Mouse (Mus musculus): Measurements from ENCODE around the gene Ror2. TPM values are rescaled to one million over a fixed set of nuclear protein-coding genes. Genes with fewer than 3 reads are reported as not detected.
"Not testable (repeated sequence)": the region's sequence is repeated elsewhere in the genome, so short reads cannot be mapped to it uniquely, and the experiment has no call there.

Gene Ror2
- 1 to 10 TPM; 1.4 to 1.8 TPM for total RNA-seq (2021)
- long read RNA-seq, experiment 1, partial matches to known transcripts, result 0 of 2 reads
- long read RNA-seq, experiment 1, other reads (novel, unspliced or antisense), result 1 of 2 reads
- long read RNA-seq, experiment 2, partial matches to known transcripts, result 1 of 2 reads
- long read RNA-seq, experiment 2, other reads (novel, unspliced or antisense), result 0 of 2 reads

DNA sequence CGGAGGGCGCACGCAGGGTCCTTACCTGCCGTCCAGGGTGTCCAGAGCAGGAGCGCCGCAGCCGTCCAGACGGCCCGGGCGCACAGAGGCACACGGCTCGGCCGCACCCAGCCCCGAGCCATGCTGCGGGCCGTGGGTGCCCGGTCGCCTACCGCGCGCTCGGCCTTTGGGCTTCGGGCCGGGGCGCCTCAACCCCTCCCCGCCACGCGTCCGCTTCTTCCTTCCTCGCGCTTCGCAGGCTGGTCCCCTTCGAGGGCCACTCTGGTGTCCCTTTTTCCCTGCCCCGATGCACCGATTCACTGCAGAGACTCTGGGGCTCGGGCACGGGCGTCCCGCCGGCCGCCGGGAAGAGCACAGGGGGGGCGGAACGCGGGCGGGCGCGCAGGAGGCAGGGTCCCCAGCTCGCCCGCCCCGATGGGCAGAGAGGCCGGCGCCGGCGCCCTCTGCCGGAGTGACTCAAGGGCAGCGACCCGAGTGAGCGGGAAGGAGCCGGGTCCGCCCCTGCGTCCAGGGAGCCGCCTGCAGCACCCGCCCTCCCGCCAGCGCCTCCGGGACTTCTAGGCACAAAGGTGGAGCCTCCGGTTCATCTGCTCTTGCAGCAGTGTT, at the start of gene Ror2:
Gene Ror2, minus strand, starts transcription at position 369 of the 606 bp plus-strand sequence.
- DNase-seq (ENCODE audit: low spot score in 2 of 2), result no peak

DNA sequence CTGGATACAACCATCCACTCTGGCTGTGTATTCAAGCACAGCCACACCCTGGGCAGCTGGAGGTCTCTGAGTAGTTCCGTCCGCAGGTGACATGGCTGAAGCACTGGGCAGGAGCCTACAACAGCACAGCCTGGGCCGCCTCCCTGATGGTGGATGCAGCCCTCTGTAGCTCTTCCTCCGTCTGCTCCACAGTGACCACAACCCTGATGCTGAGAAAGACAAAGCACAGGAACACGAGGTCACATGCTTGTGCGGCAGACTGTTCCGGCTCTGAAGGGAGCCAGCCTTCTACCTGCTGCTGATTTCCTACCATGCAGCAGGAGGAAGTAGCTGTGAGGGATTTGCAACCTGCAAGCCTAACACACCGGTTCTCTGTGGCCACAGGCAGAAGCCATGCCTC, 47.8 kb upstream of the Ror2 start:
- DNase-seq (ENCODE audit: low spot score in 2 of 2), result no peak

DNA sequence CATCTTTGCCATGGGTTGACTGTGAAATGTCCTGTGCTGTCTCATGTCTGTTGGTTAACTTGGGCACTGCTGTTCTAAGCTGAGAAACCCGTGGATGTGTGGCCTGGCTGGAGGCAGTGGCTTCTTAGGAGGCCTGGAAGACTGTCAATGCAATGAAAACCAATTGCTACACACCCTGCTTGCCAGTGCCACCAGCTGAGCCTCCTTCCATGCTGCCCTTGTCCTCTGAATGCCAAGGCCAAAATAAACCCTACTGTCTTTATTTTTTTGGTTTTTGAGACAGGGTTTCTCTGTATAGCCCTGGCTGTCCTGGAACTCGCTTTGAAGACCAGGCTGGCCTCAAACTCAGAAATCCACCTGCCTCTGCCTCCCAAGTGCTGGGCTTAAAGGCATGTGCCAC, 44.3 kb upstream of the Ror2 start:
- DNase-seq (ENCODE audit: low spot score in 2 of 2), result no peak

DNA sequence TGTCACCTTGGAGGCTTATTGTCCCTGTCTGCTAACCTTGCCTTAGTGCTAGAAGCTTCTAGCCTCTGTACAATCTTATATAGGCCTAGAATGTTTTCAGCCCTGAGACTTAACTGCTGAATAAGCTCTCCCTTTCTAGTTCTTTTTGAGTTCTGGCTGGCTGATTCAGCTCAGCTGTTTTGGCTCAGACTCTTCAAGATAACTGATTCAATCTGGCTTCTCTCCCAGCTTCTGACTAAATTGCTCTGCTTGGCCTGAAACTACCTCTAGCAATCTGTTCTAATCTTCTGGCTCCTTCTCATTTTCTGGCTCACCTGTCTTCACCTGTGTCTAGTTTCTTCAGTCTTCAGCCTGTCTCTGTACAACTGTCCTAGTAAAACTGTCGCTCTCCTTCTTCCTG, 39.6 kb upstream of the Ror2 start:
- no peak for DNase-seq (ENCODE audit: low spot score in 2 of 2)

DNA sequence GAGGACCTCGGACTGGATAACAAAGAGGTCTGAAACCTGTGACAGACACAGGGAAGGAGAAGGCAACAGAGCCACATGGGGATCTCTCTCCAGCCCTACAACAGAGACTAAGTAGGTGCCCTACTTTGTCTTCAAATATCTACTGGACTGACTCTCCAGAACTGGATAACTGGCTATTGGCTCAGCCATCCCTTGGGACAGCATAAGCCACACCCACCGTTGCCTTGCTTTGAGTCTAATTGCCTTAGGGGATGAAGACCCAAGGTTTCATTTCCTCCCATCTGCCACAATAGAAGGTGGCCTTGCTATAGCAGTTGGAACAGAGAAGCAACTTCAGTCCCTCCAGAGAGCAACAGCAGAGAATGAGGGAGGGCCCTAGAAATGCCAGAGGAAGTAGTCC, 37.7 kb upstream of the Ror2 start:
- DNase-seq (ENCODE audit: low spot score in 2 of 2), result no peak

DNA sequence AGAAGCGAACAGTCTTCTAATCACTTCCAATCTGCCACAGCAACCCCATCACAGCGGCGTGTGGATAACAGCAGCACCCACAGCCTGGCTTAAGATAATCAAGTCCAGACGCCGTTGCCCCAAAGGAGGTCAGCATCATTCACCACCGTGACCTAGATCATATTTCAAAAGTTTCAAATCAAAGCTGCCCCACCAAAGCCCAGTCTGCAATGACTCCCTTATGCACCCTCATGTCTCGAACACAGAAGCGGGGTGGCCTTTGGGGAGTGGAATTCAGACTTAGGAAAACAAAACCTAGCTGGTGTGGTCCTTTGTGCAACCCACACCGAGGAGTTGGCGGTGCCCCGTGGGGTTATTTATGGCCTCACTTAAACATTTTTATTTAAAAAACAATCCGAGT, 35.0 kb upstream of the Ror2 start:
- DNase-seq (ENCODE audit: low spot score in 2 of 2), result no peak

DNA sequence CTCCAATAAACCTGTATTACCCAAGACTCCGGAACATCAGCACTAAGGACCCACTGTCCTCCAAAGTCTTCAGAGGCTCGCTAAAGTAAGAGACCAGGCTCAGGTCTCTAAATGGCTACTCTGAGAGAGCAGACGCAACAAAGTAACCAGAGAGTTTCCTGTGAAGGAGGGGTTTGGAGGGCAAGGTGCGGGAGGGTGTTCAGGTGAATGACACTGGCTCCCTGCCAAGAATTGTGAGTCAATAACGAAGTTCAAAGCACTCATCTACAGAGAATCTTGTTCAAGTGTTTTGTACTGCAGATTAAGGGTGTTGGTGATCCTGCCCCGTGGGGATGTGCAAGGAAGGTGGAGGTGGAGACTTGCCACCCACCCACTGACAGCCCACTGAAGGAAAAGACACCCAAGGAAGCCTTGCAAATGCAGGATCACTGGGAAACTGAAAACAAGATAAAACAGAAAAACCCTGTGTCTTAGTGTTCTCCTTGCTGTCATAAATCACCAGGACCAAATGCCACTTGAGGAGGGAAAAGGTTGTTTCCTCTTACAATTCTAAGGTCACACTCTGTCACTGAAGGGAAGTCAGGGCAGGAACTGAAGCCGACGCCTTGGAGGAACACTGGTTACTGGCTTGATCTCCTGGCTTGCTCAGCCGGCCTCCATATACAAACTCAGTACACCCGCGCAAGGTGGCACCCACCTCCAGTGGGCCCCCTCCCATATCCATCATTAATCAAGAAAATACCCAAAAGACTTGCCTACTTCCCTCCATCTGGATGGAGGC, 30.8 kb upstream of the Ror2 start:
- no peak for DNase-seq (ENCODE audit: low spot score in 2 of 2)

DNA sequence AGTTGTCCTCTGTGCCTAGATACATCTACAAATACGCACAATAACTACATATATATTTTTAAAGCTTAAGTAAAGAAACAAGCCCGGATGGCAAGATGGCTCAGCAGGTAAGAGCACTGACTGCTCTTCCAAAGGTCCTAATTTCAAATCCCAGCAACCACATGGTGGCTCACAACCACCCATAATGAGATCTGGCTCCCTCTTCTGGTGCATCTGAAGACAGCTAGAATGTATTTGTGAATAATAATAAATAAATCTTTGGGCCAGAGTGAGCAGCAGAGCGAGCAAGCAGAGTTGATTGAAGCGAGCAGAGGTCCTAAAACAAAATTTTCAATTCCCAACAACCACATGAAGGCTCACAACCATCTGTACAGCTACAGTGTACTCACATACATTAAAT, 29.8 kb upstream of the Ror2 start:
- DNase-seq (ENCODE audit: low spot score in 2 of 2), result not testable (repeated sequence)

DNA sequence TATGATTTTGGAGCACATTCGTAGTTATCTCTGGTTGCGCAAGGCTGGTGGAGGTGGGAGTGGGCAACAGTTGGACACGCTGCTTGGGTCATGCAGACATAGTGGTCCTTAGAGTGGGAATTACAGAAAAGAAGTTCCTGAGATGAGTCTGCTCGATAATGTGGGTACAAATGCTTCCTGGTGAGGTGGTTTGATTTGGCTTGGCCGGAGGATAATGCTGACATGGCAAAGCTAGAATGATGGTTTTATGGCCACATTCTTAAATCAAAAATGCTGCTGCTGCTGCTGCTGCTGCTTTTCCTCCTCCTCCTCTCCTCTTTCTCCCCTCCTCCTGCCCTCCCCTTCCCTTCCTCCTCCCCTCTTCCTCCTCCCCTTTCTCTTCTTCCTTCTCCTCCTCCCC, 24.5 kb upstream of the Ror2 start:
- no peak for DNase-seq (ENCODE audit: low spot score in 2 of 2)

DNA sequence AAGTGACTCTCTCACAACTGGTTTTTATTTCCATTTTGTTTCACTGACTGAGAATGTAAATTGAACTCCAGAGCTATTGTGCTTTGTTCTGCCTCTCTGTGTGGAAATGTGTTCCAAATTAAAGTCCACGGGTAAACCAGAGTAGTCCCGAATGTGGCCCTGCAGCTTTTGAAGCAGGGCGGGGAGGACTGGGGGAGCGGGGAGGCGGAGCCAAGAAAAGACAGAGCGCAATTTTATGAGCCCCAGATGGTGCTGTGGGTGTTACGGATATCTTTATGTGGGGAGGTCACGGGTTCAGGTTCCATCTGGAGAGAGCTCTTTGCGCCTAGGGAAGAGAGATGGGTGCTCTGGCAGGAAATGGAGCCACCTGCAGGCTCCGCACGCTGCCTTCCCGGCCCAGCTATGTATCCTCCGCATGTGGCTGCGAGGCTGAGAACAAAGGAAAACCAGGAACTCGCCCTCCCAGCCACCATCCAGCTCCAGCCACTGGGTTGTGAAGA, 23.8 kb upstream of the Ror2 start:
- DNase-seq (ENCODE audit: low spot score in 2 of 2), result peak in 1 of 2 experiments; percentile 30

DNA sequence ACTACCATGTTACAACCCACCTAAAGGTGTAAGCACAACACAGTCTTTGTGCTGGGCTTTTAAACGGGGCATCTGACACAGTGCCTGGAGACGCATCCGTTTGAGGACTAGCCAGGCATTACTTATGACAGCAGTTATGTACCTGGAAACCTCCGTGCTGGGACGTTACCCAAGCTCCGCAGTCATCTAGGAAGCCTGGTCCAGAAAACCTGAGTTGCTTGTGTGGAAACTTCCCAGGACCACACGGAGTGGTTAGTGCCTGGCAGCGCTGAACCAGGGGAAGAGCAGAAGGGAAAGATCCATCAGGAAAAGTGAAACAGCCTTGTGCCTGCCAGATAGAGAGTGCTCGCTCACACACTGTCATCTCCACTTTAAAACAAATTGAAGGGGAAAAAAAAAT, 23.2 kb upstream of the Ror2 start:
- DNase-seq (ENCODE audit: low spot score in 2 of 2), result no peak

DNA sequence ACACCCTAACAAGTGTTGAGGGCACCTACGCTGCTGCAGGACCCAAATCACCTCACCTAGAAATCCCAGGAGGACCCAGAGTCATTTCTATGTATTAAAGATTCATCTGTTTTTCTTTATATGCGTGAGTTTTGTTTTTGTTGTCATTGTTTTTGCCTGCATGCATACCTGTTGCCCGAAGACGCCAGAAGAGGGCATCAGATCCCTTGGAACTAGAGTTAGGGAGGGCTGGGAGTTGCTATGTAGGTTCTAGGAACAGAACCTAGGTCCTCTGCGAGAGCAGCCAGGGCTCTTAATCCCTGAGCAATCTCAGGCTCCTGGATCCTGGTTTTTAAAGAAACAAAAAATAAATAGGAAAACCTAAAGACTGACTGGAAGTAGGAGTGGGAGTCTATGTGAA, 20.9 kb upstream of the Ror2 start:
- no peak for DNase-seq (ENCODE audit: low spot score in 2 of 2)

DNA sequence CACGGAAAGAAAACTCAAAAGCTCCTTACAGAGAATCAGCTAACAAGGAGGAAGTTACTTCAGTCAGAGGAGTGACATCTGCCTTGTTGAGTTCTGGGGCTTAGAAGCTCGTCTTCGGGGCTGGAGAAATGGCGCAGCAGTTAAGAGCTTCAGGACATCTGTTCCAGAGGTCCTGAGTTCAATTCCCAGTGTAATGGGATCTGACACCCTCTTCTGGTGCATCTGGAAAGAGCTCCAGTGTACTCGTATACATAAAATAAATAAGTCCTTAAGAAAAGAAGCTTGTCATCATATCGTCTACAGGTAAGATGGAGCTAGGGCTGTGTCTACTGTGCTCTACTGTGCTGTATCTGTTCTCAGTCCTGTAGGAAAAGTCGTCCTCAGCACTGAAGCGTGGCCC, 19.3 kb upstream of the Ror2 start:
- no peak for DNase-seq (ENCODE audit: low spot score in 2 of 2)

DNA sequence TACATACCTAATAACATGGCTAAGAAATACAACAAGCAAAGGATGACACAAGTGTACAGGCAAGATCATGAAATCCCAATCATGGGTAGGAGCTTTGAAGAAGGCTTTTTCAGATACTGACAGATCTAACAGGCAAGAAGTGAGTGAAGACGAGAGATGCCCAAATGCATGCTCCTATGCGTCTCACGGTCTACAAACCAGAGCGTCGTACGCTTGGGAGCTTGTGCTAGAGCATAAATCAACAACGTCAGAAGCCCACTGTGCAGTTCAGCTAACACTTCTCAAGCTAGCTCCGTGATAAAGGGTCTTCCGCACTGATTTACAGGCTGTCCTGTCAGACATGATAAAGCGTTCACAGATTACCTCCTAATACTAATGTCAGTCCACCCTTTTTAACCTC, 16.8 kb upstream of the Ror2 start:
- DNase-seq (ENCODE audit: low spot score in 2 of 2), result no peak

DNA sequence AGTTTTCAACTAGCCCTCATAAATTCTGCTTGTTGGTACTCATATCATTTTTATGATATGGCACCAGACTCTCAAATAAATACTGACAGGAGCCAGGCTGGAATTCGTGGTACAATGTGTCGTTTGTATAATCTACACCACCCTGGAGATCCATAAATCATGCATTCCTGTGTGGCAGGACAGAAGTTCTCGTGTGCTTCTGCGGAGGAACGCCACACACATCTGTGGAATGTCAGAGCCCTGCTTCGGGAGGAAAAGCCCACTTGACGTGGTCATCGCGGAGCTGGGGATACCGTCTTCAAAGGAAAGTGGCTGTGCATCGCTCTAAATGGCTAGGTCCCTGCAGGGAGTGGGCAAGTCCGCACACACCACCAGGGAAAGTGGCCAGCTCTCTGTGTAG, 7.1 kb upstream of the Ror2 start:
- no peak for DNase-seq (ENCODE audit: low spot score in 2 of 2)

DNA sequence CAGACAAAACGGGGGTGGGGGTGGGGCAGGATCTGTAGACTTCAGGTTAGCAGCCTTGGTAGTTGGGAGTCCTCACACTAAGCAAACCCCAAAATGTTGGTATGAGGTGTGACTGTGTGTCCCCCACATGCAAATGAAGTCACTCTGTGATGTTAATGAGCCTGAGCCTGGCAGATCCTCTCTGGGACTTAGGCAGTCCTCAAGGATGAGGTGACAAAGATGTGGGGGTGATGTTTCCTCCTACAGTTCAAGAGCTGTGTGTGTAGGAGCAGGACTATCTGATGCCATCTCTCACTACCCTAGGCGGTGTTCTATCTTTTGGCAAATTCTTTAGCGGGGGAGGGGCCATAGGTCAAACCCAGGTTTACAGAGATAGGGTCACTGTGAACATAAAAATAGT, 6.3 kb upstream of the Ror2 start:
- no peak for DNase-seq (ENCODE audit: low spot score in 2 of 2)

DNA sequence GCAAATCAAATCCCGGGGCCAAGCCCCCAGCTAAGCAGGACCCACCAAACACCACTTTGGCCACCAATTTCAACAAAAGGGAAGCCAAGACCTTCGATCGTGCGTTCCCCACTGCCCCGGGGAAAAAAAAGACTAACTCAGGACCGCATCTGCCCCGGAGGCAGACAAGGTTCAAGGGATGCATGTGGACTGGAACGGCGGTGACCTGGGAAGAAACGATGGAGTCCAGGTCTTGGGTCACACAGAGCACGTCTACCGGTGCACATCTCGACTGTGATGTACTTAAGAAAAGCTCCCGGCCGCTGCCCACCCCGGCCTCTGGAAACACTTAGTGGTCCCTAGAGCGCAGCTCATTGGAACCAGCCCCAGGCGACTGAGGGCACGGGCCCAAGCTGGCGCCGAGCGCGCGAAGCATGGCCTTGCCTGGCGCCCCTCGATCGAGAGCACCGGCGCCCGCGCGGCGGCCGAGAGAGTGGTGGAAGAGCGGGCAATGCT, 616 bp downstream of the Ror2 start:
- no peak for DNase-seq (ENCODE audit: low spot score in 2 of 2)

DNA sequence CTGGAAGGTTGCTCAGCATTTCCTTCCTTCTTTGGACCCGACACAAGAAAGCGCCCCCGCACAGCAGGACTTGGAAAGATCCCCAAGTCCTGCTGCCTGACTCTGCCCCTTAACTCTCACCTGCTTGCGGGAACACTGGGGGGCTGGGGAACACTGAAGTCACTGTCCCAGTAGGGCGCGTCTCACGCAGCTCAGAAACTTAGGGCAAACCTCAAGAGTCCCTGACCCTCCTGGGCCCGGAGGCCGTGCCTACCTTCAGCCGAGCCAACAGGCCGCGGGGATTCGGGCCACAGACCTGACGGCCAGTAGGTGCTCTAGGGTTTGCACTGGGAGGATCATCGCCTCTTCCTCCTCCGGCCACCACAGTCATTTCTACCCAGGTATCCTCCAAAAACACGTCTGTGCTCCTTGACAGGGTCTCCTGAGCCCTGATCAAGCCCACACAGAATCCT, 1.2 kb downstream of the Ror2 start:
- no peak for DNase-seq (ENCODE audit: low spot score in 2 of 2)

DNA sequence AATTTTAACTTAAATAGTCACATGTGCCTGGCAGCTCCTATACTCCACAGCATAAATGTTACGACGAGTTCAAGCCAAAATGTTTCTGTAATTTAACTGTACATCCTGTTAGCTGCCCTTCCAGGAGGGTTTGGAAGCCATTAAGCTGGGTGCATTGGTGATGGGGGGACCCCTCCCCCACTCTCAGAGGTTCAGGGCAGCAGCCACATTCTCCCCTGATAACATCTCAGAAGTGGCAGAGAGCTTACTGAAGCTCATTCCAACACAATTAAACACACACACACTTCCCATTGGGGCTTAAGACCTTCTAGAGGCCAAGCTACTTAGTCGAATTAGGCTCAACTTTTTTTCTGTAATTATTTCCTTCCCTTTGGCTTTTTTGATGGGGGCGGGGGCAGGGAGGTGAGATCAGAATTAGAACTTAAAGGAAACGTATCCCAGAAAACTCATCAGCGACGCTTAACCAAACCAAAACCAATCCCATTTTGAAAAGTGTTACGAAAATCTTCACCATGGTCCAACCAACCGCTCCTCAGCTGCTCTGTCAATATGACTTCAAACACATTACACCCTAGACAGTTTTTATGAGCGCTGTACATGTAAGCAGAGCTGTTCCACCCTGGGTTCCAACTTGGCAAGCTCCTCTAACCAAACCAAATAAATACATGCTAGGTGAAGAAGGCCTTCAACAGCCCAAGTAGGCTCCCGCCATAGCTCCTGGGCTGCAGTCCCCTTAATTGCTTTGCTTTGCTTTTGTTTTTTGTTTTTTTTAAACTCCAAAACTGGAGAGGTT, 4.1 kb downstream of the Ror2 start:
- no peak for DNase-seq (ENCODE audit: low spot score in 2 of 2)

DNA sequence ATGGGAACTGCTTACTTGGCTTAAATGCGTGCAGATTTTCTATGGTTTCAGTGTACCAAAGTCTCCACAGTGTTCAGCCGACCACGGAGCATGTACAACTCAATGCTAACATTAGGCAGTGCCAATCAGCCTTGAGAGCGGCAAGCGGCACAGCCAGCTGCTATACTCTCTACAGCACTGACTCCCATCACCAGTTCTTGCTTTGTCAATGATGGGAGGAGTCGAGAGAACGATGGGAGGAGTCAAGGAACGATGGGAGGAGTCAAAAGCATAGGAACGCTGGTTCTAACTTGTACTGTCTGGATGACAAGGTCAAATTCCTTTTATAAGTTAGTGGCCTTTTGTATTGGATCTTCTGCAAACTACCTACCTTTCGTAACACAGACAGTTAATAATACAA, 7.0 kb downstream of the Ror2 start:
- DNase-seq (ENCODE audit: low spot score in 2 of 2), result no peak

DNA sequence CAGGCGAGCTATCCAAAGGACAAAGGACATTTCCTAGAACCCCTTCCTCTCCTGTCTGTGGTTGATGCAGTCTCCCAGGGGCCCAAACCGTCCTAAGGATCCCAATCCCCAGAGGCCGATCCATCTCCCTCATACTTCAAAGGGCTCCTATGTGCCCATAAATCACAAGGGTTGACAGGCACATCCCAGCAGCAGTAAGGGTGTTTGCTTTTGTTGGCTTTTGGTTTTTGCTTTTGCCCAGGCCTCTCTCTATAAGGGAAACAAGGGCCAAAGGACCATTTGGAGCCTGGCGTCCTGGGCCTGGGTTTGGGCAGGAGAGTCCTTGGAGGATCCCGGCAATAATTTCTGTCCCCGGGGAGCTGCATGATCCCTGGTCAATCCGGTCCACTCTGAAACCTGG, 9.5 kb downstream of the Ror2 start:
- no peak for DNase-seq (ENCODE audit: low spot score in 2 of 2)
